Mouse (Mus musculus) left cerebral cortex, postnatal 14 days (tissue): ENCODE measurements at regions not wholly inside any gene's neighbourhood (a gene's known extent, or its start where the extent isn't known, plus 50 kb on each side); places are given as distances from the start of the nearest gene placed in this dataset.

Experiments used
- DNase-seq, 2 experiments: peaks; one replicate each; pipeline ENCODE4 v3.0.0; 2021 to 2022; ENCODE audit warnings: low spot score in 2 of 2, mixed read lengths in 1 of 2
- intact Hi-C: fragments of 180-260 bp; cut with DNase I; formaldehyde crosslinking; loops from one replicate; pipeline ENCODE4 v1.15.1; 2025

DNA sequence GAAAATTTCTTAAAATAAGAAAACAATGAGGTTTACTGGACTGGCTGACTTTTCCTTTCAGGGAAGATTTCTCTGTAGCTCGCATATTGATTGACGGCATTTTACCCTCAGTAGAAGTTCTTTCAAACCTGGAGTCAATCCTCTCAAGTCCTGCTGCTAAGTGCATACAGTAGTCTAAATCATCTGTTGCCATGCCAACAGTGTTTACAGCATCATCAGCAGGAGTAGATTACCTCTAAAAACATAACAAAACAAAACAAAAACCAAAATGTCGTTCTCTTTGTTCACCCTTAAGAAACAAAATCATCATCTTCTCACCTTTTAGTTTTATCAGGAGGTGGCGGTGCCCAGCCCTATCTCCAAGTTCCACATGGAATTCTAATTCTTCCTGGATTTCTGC is 143.8 kb downstream of the Icos start:
- intact Hi-C loops, result no loop called here
- DNase-seq, result no peak

DNA sequence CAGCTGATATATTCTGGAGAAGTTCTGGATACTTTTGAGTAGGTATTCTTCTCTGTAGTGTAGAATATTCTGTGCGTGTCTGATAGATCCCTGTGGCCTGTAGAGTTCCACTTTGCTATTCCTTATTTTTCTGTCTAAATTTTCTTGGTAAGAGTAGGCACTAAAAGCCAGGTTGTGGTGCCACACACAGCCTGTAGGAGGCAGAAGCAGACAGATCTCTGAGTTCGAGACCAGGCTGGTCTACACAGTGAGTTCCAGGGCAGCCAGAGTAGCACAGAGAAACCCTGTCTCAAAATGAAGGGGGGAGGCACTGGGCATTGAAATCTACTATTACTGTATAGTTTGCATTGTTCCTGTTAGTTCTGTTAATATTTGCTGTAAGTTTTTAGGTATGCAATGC is 147.4 kb downstream of the Icos start:
- DNase-seq, result no peak
- intact Hi-C loops, result no loop called here

DNA sequence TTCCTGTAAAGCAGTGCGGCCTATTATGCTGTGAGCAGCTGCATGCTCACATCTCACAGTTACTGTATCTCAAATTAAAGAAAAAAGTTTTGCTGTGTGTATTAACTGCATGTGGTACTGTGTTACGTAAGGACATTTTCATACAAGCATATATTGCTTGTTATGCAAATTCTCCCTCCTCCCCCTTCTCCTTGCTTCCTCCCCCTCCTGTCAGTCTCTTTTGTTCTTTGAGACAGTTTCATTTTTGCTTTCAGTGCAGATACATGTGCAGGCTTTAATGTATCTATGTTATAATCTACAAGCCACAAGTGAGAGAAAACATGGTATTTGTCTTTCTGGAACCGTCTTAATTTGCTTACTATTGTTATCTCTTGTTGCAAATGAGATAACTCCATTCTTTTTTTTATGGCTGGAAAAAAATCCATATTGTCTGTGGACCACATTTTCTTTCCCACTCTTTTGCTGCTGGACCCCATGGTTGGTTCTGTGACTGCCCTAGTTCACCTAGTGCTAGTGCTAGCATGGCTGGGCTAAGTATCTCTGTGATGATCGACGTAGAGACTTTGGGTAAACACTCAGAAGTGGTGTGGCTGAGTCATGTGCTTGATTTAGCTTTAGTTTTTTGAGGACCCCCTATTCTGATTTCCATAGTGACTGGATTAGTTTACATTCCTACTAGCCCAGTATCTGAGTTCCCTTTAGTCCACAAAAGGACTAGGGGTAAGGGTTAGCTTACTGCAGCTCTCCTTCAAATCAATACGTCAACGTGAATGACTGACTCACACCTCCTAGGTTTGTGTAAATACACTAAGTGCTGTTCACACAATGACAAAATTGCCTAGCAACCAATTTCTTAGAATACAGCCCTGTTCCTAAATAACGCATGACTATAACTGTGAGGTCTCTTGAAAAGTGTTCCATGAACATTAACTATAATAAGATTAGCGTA is 158.1 kb downstream of the Icos start:
- no peak for DNase-seq
- intact Hi-C loops, result no loop called here

DNA sequence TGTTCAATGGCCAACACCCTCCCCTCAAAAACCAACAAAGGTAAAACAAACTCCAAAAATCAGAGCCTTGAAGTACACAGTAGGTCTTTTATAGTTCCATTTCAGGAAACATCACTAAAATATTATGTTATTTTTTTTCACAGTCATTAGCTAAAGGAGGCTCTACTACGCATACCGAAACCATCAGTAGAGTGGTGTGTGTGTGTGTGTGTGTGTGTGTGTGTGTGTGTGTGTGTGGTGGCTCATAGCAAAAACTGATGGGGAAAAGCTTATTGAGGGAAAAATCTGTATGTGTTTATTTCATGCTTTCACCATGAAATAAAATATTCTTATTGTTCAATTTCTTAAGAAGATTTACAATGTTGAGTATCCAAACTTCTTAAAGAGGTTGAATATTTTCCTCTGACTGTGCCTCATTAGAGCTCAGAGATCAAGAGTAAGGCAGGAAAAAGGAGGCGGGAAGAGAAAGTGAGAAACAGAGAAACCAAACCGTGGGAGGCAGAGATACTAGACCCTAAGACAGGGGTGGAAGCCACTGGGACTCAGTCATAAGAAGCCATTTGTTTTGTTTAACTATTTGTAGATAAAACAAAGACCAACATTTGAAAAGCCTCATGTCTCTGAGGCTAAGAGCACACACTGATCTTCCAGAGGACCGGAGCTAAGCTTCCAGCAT is 159.6 kb downstream of the Icos start:
- intact Hi-C loops, result no loop called here
- no peak for DNase-seq

DNA sequence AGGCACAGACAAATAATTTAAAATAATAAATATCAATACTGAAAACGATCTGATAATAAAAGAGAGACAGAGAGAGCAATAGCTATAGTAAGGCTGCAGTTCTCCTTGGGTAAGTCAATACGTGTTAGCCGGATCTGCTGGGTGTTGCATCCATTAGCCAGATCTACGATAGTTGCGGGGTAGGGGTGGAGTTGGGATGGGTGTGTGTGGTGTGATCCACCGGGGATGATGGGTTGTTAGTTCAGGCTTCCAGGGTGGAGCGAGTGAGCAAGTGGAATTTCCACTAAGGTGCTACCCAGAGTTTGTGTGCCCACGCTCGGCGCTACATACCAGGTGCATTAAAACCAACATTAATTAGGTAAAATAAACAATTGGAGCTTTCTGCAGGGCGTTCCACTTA is 160.2 kb downstream of the Icos start:
- DNase-seq, result no peak

DNA sequence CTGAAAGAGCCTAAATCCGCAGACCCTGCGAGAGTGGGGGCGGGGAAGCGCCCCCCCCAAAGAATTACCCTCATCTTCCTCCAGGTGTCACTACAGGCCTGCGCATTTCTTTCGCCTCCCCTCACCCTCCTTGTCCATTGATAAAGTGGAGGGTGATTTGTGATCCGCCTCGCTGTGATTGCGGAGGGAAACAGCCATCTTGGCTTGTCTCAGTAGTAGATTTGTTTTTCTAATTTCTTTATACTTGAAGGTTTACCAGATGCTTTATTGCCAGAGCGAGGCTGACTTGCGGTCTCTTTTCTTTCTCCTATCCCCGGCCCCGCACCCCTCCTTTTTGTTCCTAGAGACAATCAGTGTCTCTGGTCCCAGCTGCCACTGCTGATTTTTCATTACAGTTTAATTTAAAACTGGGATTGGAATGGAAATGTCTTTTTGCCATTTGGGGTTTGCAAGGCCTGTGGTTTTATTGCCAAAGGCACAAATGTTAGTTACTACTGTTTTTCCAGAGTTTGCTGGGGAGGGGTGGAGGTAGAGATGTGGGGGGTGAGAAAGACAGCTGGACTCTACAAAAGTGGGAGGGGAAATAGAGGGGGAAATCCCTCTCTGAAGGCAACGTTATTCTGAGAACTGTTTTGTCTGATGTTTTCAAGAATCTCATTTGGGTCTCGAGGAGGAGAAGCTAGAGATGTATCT is 161.7 kb downstream of the Icos start:
- peak; percentile 58 to 63 for DNase-seq
- intact Hi-C loops, result no loop called here

More for the DNA sequence above, 160.2 kb downstream of the Icos start:
- intact Hi-C loops, result no loop called here

DNA sequence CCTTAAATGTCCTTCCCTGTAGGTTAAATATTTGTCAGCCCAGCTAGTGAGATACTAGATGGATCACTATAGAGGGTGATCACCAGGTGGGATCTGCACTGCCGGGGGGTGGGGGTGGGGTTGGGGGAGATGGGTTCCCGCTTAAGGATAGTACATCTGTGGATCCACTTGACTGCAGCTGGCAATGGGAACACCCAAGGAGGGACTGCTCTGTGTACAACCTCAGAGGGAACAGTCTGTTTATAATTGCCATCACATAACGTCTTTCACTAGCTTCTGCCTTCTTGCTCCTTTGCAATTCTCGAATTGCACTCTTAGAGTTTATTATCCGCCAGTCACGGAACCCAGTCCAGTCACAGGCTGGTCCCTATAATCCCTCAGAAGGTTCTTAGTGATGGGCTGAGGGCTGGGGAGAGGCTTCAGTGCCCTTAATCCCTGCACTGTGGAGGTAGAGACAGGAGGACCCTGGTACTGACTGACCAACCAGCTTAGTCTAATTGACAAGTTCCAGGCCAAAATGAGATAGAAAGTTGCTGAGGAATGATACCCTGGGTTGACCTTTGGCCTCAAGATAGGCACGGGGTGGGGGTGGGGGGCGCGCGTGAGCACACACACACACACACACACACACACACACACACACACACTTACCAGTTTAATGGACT is 162.4 kb downstream of the Icos start:
- intact Hi-C loops, result no loop called here
- no peak for DNase-seq

DNA sequence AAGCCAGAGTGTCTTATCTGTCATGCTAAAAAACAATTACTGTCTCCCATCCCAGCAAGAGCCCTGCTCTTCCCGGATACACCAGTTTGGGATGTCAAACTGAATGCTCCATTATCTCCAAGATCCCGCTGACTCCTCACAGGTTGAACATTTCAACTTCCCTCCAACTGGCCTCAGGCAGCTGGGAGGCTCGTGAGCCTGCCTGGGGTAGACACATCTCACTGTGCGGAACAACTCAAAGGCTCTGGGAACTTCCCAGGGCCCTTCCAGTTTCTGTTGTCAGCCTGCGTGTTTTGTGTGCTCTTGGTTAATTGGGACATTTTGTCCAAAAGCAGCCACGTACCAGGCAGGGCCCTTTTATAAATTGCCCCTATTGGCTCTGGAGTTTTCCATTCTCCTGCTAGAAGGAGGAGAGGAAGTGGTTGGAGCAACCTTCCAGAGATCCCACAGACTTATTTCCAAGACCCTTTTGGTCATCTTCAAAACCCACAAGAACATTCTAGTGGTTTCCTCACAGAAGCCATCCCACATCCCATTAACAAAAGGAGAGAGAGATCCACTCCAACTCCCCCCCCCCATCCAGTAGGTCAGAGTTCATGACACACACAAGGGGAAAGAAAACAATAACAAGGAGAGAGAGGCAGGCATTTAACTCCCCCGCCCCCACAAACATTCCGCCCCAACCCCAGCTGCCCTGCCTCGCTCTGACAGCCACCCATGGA is 163.3 kb downstream of the Icos start:
- DNase-seq, result no peak
- intact Hi-C loops, result no loop called here

DNA sequence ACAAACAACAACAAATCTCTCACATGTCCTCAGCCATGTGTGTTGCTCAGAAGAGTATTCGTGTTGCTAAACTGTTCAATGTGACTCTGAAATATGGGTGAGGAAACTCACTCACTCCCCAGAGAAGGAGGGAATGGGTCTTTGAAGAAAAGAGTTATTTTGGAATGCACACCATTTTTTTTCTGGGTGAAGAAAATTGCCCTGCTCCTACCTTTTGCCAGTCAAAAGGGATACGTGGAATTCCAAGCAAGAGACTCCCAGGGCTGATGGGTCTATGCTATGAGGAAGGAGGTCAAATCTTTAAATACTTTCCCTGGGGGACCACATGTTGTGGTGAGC is 163.8 kb downstream of the Icos start:
- intact Hi-C loops, result no loop called here

DNA sequence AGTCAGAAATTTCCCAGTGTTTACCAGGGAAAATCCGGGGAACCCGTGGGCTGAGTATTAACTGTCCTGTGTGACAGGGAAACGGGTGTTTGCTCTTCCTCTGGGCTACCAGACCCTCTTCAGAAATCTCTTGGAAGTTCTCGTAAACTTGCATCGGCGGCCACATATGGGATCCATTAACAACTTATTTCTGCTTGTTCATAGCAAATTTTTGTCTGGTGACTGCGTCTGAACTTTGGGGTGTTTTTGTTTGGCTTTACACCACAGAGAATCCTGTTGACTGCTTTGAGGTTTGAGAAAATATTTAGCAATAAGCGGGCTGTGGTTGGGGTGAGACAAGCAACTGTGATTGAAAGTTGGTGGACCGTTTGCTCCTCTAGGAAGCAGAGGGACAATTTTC is 164.2 kb downstream of the Icos start:
- no peak for DNase-seq
- intact Hi-C loops, result no loop called here

More for the DNA sequence above, 163.8 kb downstream of the Icos start:
- no peak for DNase-seq

DNA sequence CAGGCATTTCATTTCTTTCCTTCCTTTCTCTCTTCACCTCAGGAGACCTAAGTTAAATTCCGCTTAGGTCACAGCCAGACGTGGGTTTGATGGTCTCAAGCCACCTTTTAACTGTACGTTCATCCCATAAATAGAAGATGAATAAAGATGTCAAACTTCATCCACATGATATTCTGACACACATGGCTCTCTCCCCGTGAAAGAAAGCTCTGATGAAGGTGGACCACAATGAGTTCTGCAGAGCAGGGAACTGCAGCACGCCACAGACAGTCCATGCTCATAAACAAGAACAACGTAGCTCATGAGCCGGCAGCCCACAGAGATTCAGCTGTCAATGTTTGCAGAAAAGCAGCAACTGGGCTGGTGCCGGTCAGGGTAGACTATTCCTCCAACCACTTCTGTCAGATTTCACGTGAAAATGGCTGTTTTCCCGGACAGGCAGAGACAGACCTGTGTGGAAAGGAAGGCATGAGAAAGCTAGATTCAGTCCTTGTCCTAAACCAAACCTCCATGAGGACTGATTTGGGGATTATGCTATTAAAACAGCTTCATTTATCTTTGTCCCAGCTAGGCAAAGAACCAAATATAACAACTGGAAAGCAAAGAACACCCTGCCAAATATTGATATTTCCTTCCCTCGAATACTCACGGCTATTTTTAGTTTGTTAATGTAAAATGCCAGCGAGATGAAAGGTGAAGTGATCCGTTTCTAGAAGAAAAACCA is 165.5 kb downstream of the Icos start:
- intact Hi-C loops, result no loop called here

DNA sequence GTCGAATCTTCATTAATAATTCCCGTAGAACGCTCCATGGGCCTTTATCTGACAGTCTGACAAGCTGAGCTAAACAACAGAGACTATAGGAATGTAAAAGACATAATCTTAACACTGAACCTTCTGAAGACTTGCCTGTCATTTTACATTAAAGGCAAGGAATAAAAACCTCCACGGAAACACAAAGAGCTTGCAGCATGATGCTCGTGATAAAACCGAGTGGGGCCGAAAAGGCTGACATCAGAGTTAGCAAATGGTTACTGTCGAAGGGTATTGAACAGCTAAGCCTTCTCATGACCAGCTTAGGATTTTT is 166.0 kb downstream of the Icos start:
- intact Hi-C loops, result no loop called here

More for the DNA sequence above, 165.5 kb downstream of the Icos start:
- DNase-seq, result no peak

DNA sequence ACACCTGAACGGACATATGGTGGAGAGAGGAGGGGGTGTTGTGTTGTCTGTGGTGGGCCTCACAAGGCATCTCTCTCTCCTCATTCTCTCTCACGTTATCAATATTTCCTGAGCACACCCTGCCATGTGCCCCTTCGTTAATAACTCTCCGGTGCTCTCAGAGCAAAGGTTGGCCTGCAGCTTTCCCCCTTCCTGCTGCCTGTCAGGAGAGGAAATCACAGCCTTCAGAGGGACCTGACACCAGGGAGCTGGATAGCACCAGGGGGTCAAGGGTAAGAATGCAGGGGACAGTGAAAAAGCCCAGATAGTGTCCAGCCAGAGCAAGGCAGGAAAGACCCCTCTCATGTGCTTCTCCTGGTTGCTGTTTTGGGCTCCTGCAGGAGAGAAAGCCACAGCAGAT is 167.3 kb downstream of the Icos start:
- intact Hi-C loops, result no loop called here
- no peak for DNase-seq

More for the DNA sequence above, 166.0 kb downstream of the Icos start:
- DNase-seq, result no peak

DNA sequence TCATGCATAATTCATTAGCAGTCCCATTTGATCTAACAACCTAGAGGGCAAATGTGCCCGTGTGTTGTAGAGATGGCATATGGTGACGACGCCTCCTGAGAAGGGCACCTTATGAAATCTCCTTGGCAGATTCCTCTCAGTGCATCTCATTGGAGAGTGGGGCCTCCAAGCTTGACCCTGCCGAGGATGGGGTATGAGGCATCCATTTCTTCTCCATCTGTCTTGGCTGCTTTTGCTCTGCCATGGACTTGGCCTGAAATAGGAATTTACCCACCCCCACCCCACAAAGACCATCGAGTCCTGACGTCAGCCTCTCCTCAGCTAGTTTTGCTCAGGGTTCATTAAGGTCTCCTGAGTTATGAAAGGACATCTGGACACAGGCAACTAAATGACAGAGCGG is 167.8 kb downstream of the Icos start:
- DNase-seq, result no peak
- intact Hi-C loops, result no loop called here

DNA sequence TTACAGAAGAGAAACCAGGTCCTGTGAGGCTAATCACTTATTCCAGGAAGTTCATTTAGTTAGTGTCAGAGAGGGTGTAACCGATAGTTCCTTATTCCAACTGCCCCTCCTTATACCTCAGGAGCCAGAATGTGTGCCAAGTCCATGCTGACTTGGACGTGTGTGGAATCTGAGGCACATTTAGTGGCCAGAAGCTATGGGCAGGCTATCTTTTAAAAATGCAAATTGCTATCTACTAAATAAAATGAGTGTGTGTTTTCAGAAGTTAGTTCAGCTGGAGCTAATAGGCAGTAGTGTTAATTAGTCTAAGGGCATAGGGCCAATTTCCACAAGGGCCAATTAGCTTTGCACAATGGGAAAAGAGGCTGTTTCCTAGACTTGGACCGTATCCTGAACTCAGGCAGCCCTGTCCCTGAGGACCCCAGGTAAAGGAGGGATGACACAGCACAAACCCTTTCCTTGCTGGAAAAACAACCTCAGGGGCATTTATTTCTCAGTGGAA is 168.5 kb downstream of the Icos start:
- intact Hi-C loops, result no loop called here
- DNase-seq, result no peak

DNA sequence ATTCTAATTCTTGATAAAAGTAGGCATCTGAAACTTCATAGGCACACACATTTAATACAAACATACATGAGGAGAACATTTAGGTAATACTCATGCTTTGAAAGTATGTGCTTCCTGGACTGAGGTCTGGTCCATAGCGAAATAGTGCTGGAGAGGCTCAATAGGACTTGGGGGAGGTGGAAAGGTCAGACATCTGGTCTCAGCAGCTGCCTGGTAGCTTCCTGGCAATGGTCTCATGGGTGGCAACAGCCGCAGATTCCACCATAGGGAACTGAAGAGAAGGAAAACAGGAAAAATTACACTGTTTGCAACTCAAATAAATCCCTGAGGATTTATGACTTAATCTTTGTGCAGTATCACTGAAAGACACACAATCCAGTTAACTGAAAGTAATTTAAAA is 174.0 kb downstream of the Icos start:
- no peak for DNase-seq
- intact Hi-C loops, result no loop called here

DNA sequence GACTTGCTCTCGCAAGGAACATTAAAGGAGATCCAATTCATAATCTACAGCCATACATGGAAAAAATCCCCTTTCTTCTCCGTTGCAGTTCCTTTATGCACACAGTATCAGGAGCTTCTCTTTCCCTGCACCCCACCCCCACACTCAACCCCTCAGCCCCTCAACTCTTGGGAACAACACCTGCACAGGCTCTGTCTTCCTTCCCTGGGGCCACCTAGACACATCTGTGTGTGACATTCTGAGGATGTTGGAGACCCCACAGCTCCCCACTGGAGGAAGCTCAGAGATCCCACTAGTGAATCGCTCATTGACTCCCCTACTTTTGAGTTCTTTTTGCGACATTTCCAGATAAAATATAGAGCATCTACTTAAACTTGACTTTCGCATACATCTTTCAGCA is 174.4 kb downstream of the Icos start:
- DNase-seq, result no peak
- intact Hi-C loops, result no loop called here

DNA sequence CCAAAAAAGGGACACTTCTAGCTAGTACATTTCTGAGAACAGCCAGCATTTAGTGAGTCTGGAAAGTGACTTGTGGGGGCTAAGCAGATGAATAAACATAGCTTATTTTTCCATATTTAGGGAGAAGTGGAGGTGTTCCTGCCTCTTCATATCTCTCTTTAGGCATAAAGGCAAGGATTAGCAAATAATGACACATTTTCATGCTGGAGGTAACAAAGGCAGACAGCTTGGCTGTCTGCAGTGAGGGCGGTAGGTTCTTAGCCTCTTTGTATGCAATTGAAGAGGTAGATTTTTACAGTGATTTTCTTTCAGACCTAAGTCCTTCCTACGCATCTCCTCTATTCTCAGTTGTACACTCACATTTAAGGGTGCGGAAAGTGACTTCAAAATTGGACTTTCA is 176.5 kb downstream of the Icos start:
- no peak for DNase-seq
- intact Hi-C loops, result no loop called here

DNA sequence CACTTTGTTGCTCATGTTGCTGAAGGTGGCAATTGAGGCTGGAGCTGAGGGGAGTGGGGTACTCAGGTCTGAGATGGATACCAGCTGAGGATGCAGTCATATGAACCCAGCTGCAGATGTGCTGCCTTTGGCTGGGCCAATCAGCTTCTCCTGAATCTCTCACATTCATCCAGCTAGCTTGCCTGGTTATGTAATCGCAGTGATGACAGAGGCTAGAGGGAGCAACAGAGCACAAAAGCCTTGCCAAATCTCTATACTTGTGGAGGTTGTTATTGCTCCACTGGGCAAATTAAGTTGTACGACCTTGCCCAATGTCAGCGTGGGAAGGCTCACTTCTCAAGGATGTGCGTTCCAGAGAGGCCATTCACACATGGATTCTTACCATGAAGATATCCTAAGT is 179.5 kb downstream of the Icos start:
- intact Hi-C loops, result no loop called here
- no peak for DNase-seq
